Mouse (Mus musculus) thymus, adult 2 months (tissue): ENCODE results near the gene Phf7. TPM values are rescaled to one million over a fixed set of nuclear protein-coding genes. Genes with fewer than 3 reads are reported as not detected.

Experiments used
- DNase-seq: peaks from one replicate; pipeline ENCODE4 v3.0.0; 2021
- H3K27ac ChIP-seq: fragments of 200-500 bp; 2 replicates; pipeline ENCODE4 v1.5.1; 2012; ENCODE audit warnings: low read length, control low read depth; ENCODE audit not compliant: control insufficient read depth, insufficient read depth
- H3K27me3 ChIP-seq: fragments of 200-500 bp; 2 replicates; pipeline ENCODE4 v1.6.1; 2012; ENCODE audit warnings: mild to moderate bottlenecking, low read length, moderate library complexity, mixed read lengths; ENCODE audit not compliant: control insufficient read depth, insufficient read depth
- H3K36me3 ChIP-seq: fragments of 200-500 bp; 2 replicates; pipeline ENCODE4 v1.6.1; 2012; ENCODE audit warnings: mild to moderate bottlenecking, low read length, moderate library complexity; ENCODE audit not compliant: control insufficient read depth, insufficient read depth
- H3K4me1 ChIP-seq: fragments of 200-500 bp; replicated peaks from 2 replicates; pipeline ENCODE4 v1.6.1; 2012; ENCODE audit warnings: low read length; ENCODE audit not compliant: control insufficient read depth, insufficient read depth
- H3K4me3 ChIP-seq: fragments of 200-500 bp; 2 replicates; pipeline ENCODE4 v1.5.1; 2012; ENCODE audit warnings: mild to moderate bottlenecking, low read length, control low read depth, moderate library complexity; ENCODE audit not compliant: control insufficient read depth, insufficient read depth
- CTCF ChIP-seq: fragments of 200-500 bp; IDR thresholded peaks from 2 replicates; pipeline ENCODE4 v1.5.1; 2012; ENCODE audit warnings: mild to moderate bottlenecking, control low read depth, low read length, moderate library complexity, borderline replicate concordance; ENCODE audit not compliant: control insufficient read depth, poor library complexity, insufficient read depth; ENCODE audit errors: extremely low read depth
- POLR2A ChIP-seq: fragments of 200-500 bp; IDR thresholded peaks from 2 replicates; pipeline ENCODE4 v1.6.1; 2012; ENCODE audit warnings: mild to moderate bottlenecking, low read length, control low read depth, moderate library complexity; ENCODE audit not compliant: control insufficient read depth, poor library complexity, insufficient read depth; ENCODE audit errors: extremely low read depth
- WGBS: fragments of 180-500 bp; shearing (Covaris S2); methylation state at CpG from one replicate; pipeline ENCODE4 v1.1.7; 2018; 5-methylcytosine and 5-hydroxymethylcytosine counted together
- polyA plus RNA-seq: library from polyadenylated mRNA; depleted of rRNA; stranded (reverse); fragments of >200 nt; gene quantifications from 2 replicates; pipeline ENCODE4 v1.2.3, GENCODE M21; 2012

The Phf7 gene
- polyA plus RNA-seq, 1 experiment: 7.4 TPM

DNA sequence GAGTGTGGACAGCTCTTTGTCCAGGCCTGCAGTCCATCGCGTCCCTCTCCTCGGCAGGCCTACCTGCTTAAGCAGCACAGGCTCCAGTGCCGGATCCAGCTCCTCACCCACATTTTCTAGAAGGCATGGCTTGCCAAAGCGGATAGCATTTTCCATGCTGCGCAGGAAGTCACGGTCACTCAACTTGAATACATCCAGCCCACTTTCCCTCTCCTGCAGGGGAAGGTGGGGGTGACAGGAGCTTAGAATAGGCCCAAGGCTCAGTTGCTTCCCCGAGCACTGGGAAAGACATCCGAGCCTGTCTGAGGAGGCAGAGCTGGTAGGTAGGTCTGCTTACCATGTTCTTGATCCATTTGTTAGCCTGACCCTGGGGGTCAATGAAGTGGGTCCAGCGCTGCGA lies 16.5 kb upstream of the Phf7 start:
- WGBS: 97% methylated on average over 11 of the region's 11 CpGs
- Histone ChIP-seq H3K27me3 (no peaks in the 10 kb centered on the region), H3K27ac (no peak overlapping the region), H3K36me3 (no peaks in the 10 kb centered on the region), H3K4me1 (peaks cover 5% of the 10 kb centered on the region; the same call in 1 of the 2 replicates), H3K4me3 (no peak overlapping the region)
- DNase-seq: no peak
- TF ChIP-seq CTCF: no peak
- TF ChIP-seq POLR2A: no peak

DNA sequence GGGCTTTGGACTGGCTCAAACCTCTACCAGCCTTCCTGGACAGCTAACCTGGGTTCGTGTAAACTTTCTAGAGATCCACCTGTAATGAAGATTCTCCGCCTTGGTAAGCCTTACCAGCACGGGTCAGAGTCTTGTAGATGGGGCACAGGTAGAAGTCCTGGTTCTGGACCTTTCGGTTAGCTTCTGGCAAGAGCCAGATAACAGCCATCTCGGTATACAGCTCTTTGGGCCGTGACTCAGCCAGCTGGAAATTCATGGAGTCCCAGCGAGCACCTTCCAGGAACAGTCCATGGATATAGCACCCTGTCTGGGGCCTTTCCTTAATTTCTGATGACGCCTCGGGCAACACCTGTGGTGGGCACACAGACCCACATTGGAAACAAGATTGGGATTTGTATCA lies 9.8 kb upstream of the Phf7 start:
- 97% methylated on average over 9 of the region's 9 CpGs for WGBS
- TF ChIP-seq POLR2A: no peak
- no peak for TF ChIP-seq CTCF
- Histone ChIP-seq H3K4me1 (no peaks in the 10 kb centered on the region), H3K36me3 (peaks cover 46% of the 10 kb centered on the region), H3K27me3 (no peaks in the 10 kb centered on the region), H3K4me3 (no peak overlapping the region), H3K27ac (no peak overlapping the region)
- no peak for DNase-seq

DNA sequence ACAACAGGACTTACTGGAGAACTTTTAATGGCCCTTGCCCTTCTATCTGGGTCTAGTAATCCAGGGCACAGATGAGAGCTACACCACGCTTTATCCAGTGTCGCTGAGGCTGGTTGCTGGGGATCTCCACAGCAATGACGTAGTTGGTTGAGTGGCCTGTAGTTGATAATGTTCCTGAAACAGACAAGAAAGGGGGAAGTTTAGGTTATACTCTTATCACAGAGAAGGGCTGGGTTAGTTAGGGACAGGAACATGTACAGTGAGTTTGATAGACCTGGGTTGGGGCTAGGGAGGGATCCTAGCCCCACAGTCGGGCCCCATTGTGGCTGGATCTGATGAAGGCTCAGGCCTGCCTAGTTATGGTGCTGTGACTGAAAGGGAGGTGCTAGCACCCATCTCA lies 9.3 kb upstream of the Phf7 start:
- WGBS: 96% methylated on average over 4 of the region's 4 CpGs
- Histone ChIP-seq H3K27ac (no peak overlapping the region), H3K4me3 (no peak overlapping the region), H3K4me1 (no peaks in the 10 kb centered on the region), H3K36me3 (peaks cover 52% of the 10 kb centered on the region), H3K27me3 (no peaks in the 10 kb centered on the region)
- TF ChIP-seq POLR2A: no peak
- no peak for TF ChIP-seq CTCF
- no peak for DNase-seq

DNA sequence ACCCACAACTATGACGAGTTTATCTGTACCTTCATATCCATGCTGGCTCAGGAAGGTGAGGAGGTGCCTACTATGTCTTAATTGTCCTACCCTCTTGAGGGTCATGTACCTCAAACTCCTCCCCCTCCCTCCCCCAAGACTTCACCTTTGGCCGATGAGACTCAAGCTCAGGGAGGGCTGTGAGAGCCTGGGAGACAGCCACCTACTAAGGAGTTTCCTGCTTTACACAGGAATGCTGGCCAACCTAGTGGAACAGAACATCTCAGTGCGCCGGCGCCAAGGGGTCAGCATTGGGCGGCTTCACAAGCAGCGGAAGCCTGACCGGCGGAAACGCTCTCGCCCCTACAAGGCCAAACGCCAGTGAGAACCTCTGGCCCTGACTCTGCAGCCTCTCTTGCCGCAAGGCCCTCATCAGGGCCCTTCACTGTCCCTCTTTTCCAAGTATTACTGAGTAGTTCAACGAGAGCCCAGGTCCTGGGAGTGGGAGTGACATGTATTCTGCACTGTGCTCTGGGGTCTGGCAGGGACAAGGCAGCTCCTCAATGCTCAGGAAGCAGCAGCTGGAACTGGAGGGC lies 7.4 kb upstream of the Phf7 start:
- Histone ChIP-seq H3K36me3 (peaks cover 70% of the 10 kb centered on the region), H3K4me1 (no peaks in the 10 kb centered on the region), H3K27me3 (no peaks in the 10 kb centered on the region), H3K27ac (no peak overlapping the region), H3K4me3 (no peak overlapping the region)
- WGBS: 97% methylated on average over 14 of the region's 14 CpGs
- TF ChIP-seq POLR2A (no peak), CTCF (no peak)
- no peak for DNase-seq

DNA sequence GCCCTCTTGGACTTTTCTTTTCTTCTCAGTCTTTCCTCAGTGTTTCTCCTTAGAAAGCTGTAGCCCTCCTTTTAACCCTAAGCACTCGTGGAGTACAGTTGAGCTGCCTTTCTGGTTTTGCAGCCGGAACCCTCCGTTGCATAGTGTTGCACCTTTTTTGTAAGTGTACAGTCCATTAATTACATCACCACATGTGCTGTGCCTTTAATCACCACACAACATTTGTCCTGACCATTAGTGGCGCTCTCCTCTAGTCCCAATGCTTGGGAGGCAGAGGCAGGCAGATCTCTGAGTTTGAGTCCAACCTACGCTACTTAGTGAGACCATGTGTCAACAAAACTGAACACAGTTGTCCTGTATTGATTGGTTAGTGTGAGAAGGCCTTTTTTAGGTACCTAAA lies 974 bp upstream of the Phf7 start:
- WGBS: 91% methylated on average over 5 of the region's 5 CpGs
- no peak for TF ChIP-seq POLR2A
- TF ChIP-seq CTCF: no peak
- H3K36me3 ChIP-seq: peaks cover 38% of the 10 kb centered on the region

DNA sequence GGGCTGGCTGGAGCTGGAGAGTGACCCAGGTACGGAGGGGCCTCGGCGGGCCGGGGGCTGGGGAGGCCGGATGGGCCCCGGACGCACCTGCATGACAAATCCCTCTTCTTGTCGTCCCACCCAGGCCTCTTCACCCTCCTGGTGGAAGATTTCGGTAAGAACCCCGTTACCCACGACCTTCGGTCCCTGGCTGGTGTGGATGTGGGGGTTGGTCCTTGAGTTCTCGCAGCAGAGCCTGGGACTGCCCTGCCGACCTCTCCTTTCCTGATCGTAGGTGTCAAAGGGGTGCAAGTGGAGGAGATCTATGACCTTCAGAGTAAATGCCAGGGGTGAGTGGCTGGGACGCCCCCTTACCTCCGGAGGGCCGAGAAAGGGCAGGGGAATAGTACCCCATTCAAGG lies 509 bp upstream of the Phf7 start:
- peaks cover 33% of the 10 kb centered on the region for H3K36me3 ChIP-seq
- no peak for DNase-seq
- 3% methylated on average over 18 of the region's 18 CpGs for WGBS
- peak overlapping the region; percentile 72 for H3K4me3 ChIP-seq
- H3K4me1 ChIP-seq: peaks cover 8% of the 10 kb centered on the region
- TF ChIP-seq POLR2A: no peak
- TF ChIP-seq CTCF: no peak
- H3K27me3 ChIP-seq: no peaks in the 10 kb centered on the region
- H3K27ac ChIP-seq: no peak overlapping the region

More for the DNA sequence above, 974 bp upstream of the Phf7 start:
- H3K4me3 ChIP-seq: peak overlapping the region; percentile 72; the same call in 1 of the 2 replicates
- H3K4me1 ChIP-seq: peaks cover 8% of the 10 kb centered on the region
- DNase-seq: no peak
- no peaks in the 10 kb centered on the region for H3K27me3 ChIP-seq
- H3K27ac ChIP-seq: no peak overlapping the region

DNA sequence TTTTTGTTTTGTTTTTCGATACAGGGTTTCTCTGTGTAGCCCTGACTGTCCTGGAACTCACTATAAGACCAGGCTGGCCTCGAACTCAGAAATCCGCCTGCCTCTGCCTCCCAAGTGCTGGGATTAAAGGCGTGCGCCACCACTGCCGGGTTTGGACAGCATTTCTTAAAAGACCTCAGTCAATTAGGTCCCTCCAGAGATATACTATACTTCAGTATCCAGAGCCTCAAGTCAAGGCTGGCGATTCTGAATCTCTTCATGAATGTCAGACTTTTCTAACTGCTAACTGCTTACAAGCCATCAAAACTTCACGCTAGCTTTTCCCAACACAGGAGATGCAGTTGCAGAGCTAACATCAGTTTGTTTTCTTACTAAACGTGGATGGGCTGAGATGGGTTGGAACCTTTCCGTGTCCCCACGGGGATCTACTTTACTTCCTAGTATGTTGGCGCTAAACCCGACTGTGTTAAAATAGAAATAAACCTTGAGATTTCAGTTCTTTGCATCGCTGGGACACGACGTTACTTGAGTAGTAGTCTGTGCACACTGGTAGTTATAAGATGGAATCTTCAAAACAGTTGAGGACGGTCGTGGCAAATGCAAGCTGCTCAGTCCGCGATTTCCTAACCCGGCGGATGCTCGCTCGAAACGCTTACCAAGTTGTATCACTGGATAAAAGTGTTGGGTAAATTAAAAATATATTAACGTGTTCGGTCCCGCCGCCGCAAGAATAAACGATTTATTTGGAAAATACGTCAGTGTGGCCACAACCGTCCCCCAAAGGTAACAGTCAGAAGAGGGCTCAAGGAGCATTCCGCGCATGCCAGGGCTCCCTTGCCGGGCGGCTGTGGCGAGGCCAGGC lies 664 bp downstream of the Phf7 start:
- peak overlapping the region; percentile 32 for H3K27ac ChIP-seq
- H3K27me3 ChIP-seq: no peaks in the 10 kb centered on the region
- peaks cover 22% of the 10 kb centered on the region for H3K36me3 ChIP-seq
- no peak for DNase-seq
- H3K4me1 ChIP-seq: peaks cover 8% of the 10 kb centered on the region
- peak overlapping the region; percentile 56 for H3K4me3 ChIP-seq
- 12% methylated on average over 38 of the region's 38 CpGs for WGBS
- no peak for TF ChIP-seq POLR2A
- TF ChIP-seq CTCF: no peak
